Mouse (Mus musculus) spleen, adult 2 months (tissue): Measurements from ENCODE around the gene Rufy4.

ENCODE experiments used
- CTCF ChIP-seq: fragments of 200-500 bp; IDR thresholded peaks from 2 replicates; pipeline ENCODE4 v1.5.1; 2011; ENCODE audit warnings: mild to moderate bottlenecking, inconsistent platforms; ENCODE audit not compliant: insufficient read depth, insufficient read length, insufficient replicate concordance; ENCODE audit errors: extremely low read depth
- POLR2A ChIP-seq: fragments of 200-500 bp; IDR thresholded peaks from 2 replicates; pipeline ENCODE4 v1.6.1; 2011; ENCODE audit warnings: low read depth, low read length, inconsistent platforms

DNA sequence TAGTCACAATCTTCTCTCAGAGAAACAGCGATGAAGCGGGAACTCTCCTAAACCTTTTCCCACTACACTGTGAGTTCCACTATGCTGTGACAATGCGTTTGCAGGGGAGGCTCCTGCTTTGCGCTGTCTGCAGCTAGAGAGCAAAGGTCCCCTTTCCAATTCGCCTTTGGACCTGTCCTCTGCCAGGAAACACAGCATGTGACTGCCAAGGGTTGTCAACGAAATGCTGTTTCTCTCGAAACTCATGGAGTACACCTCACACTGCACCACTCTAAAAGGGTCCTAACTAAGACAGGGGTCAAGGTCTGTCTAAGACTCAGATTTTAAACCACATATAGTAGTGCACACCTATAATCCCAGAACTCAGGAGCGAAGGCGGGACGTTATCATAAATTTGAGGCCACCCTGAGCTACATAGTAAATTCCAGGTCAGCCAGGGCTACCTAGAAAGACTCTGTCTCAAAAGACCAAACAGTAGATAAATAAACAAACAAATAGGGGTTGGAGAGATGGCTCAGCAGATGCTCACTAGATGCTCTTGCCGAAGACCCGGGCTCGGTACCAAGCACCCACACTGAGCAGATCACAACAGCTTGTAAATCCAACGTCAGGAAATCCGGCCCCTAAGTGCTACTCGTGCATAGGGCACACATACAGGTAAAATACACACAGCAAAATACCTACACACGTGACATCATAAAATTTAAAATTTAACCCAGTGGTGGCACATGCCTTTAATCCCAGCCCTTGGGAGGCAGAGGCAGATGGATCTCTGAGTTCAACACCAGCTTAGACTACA, 71.5 kb downstream of the Rufy4 start:
- TF ChIP-seq CTCF = no peak
- no peak for TF ChIP-seq POLR2A
